Mouse (Mus musculus) Patski (cell line): Measurements from ENCODE around the gene Arhgdia. TPM values are rescaled to one million over a fixed set of nuclear protein-coding genes. Genes with fewer than 3 reads are reported as not detected.
"Not testable (repeated sequence)": the region's sequence is repeated elsewhere in the genome, so short reads cannot be mapped to it uniquely, and the experiment has no call there.

Source experiments
- ATAC-seq: fragments of 100-300 bp; one replicate; pipeline ENCODE4 v1.8.0; 2021
- CTCF ChIA-PET: fragments of 350-600 bp; sonication (Branson Sonifier 250); formaldehyde crosslinking; loops from one replicate; lab custom pipeline; 2022; ENCODE audit warnings: inconsistent platforms; lab: Charles Lee
- POLR2A ChIA-PET: fragments of 350-600 bp; sonication (Branson Sonifier 250); formaldehyde crosslinking; loops from one replicate; lab custom pipeline; 2022; ENCODE audit warnings: antibody characterized with exemption, inconsistent platforms; lab: Charles Lee
- DNase-seq: peaks from one replicate; pipeline ENCODE4 v3.0.0-alpha.2; 2011; ENCODE audit warnings: low read depth, low spot score
- H3K27me3 ChIP-seq: fragments of 371-371 bp; one replicate; pipeline ENCODE4 v1.5.1; 2021
- CTCF ChIP-seq: fragments of 100-300 bp; IDR thresholded peaks from one replicate; pipeline ENCODE4 v1.5.1; 2021
- in situ Hi-C: fragments of 300-500 bp; cut with MboI; formaldehyde crosslinking; loops from 3 replicates; pipeline ENCODE4 v1.11.1; 2018; ENCODE audit warnings: low pct_unique_long_range_greater_than_20kb, mixed read lengths
- polyA plus RNA-seq: library from polyadenylated mRNA; unstranded; gene quantifications from one replicate; pipeline ENCODE4 v1.2.3, GENCODE M21; 2021

Arhgdia gene
- polyA plus RNA-seq, 1 experiment from 2014 or later = 439 TPM

GRCm38 (mm10) chr11:120600716-120601115 lies 19.3 kb upstream of the Arhgdia start:
- TF ChIP-seq CTCF = no peak
- in situ Hi-C loops = no loop called here
- no peaks in the 10 kb centered on the region for H3K27me3 ChIP-seq
- DNase-seq = no peak
- no peak for ATAC-seq
- POLR2A ChIA-PET = interaction anchor here (0.5 kb wide), 1 partner anchor 418 kb away, joined by 3 read pairs; no protein-coding TSS in a partner anchor
- CTCF ChIA-PET = interaction anchor here (1.1 kb wide), 1 partner anchor 24 kb away, joined by 3 read pairs; no protein-coding TSS in a partner anchor

- in situ Hi-C loops = no loop called here
- CTCF ChIA-PET = no interaction called here
- POLR2A ChIA-PET = interaction anchor here (0.6 to 0.9 kb wide), 2 partner anchors 11 to 32 kb away, joined by 3 read pairs; no protein-coding TSS in a partner anchor
- ATAC-seq (no peak), DNase-seq (no peak)
- H3K27me3 ChIP-seq = no peaks in the 10 kb centered on the region
- no peak for TF ChIP-seq CTCF
Observed at GRCm38 (mm10) chr11:120598990-120599549, 17.6 kb upstream of the Arhgdia start.

GRCm38 (mm10) chr11:120598283-120598989 lies 17.0 kb upstream of the Arhgdia start, which contains the start of the genes Alyref and Anapc11:
TSS of gene Alyref (minus strand) at chr11:120598365.
TSS of gene Anapc11 (plus strand) at chr11:120598421.
- ChIA-PET CTCF (interaction anchor here (1.3 kb wide), 1 partner anchor 16 kb away, joined by 3 read pairs; no protein-coding TSS in a partner anchor), POLR2A (interaction anchor here (0.6 to 0.9 kb wide), 2 partner anchors 10 to 32 kb away, joined by 3 read pairs; no protein-coding TSS in a partner anchor)
- H3K27me3 ChIP-seq = no peaks in the 10 kb centered on the region
- TF ChIP-seq CTCF = no peak
- in situ Hi-C loops = no loop called here
- DNase-seq (peak; percentile 72), ATAC-seq (peak; percentile 92)

GRCm38 (mm10) chr11:120597240-120598235 lies 16.1 kb upstream of the Arhgdia start:
- no peak for DNase-seq
- no peak for TF ChIP-seq CTCF
- H3K27me3 ChIP-seq = no peaks in the 10 kb centered on the region
- peak; percentile 22 for ATAC-seq
- ChIA-PET POLR2A (interaction anchor here (0.6 to 1.1 kb wide), 3 partner anchors 17 to 114 kb away, joined by 3 read pairs; partner anchors contain the start of gene Mrpl12), CTCF (interaction anchor here (1.3 kb wide), 1 partner anchor 15 kb away, joined by 3 read pairs; no protein-coding TSS in a partner anchor)
- in situ Hi-C loops = no loop called here

GRCm38 (mm10) chr11:120588531-120588930 lies 7.1 kb upstream of the Arhgdia start:
- ChIA-PET CTCF (no interaction called here), POLR2A (interaction anchor here (0.8 to 1.4 kb wide), 3 partner anchors 10 to 84 kb away, joined by 3 read pairs; partner anchors contain the start of genes Anapc11, Aspscr1 and P4hb)
- in situ Hi-C loops = no loop called here
- no peak for TF ChIP-seq CTCF
- DNase-seq (no peak), ATAC-seq (no peak)
- no peaks in the 10 kb centered on the region for H3K27me3 ChIP-seq

GRCm38 (mm10) chr11:120583937-120584336 lies 2.5 kb upstream of the Arhgdia start:
- no peak for TF ChIP-seq CTCF
- ChIA-PET POLR2A (interaction anchor here (0.6 kb wide), 1 partner anchor 9 kb away, joined by 8 read pairs; no protein-coding TSS in a partner anchor), CTCF (interaction anchor here (0.7 to 1.1 kb wide), 3 partner anchors 9 to 70 kb away, joined by 3 read pairs; no protein-coding TSS in a partner anchor)
- DNase-seq = no peak
- ATAC-seq = no peak
- H3K27me3 ChIP-seq = no peaks in the 10 kb centered on the region
- in situ Hi-C loops = no loop called here

GRCm38 (mm10) chr11:120582982-120583293 lies 1.5 kb upstream of the Arhgdia start:
- H3K27me3 ChIP-seq, ATAC-seq, DNase-seq, in situ Hi-C loops: not testable (repeated sequence)
- ChIA-PET POLR2A (interaction anchor here (0.6 to 0.9 kb wide), 3 partner anchors 11 to 42 kb away, joined by 3 to 5 read pairs (median 5); no protein-coding TSS in a partner anchor), CTCF (interaction anchor here (1.0 to 1.7 kb wide), 5 partner anchors 9 to 94 kb away, joined by 3 to 7 read pairs (median 4); partner anchors contain the start of gene P4hb)

- ATAC-seq (no peak), DNase-seq (no peak)
- in situ Hi-C loops = no loop called here
- CTCF ChIA-PET = interaction anchor here (0.7 to 1.7 kb wide), 9 partner anchors 8 to 207 kb away, joined by 3 to 7 read pairs (median 3); partner anchors contain the start of genes Alyref, P4hb and Pcyt2
- no peaks in the 10 kb centered on the region for H3K27me3 ChIP-seq
- POLR2A ChIA-PET = interaction anchor here (0.6 to 1.1 kb wide), 5 partner anchors 12 to 129 kb away, joined by 3 to 5 read pairs (median 4); no protein-coding TSS in a partner anchor
- no peak for TF ChIP-seq CTCF
Observed at GRCm38 (mm10) chr11:120582268-120582981, 1.0 kb upstream of the Arhgdia start.
